Mouse (Mus musculus): ENCODE measurements at regions not wholly inside any gene's neighbourhood (a gene's known extent, or its start where the extent isn't known, plus 50 kb on each side); places are given as distances from the start of the nearest gene placed in this dataset.

GRCm38 (mm10) chr7:113059211-113059966, 105.6 kb downstream of the Rassf10 start:
- TF ChIP-seq CTCF (IDR thresholded peaks at IDR 0.05; ENCODE audit: low read depth) = no peak
- no peak for TF ChIP-seq EP300 (IDR thresholded peaks at IDR 0.05; ENCODE audit: low read depth)

All from liver, postnatal 0 days (tissue).